ENCODE assay signal across 23 mouse cellular contexts in genomic region chr2:28133833-28134232, GRCm38 (mm10). TPM values are rescaled to one million over a fixed set of nuclear protein-coding genes. Genes with fewer than 3 reads are reported as not detected.
DNase-seq lines count a peak whose midpoint lies in the region; ATAC-seq lines count a peak whose summit lies in the region.
"Had no signal": no experiment of that assay in that cellular context is flagged by ENCODE, and none has a peak within 500 bp of the region (broad histone marks: within the 10 kb centered on the region; RNA-seq: fewer than 3 reads in every experiment).

No protein-coding gene starts in this region.

- peak; percentile 71 for DNase-seq in left cerebral cortex, postnatal 4 days
- DNase-seq in left cerebral cortex, postnatal 10 days (ENCODE audit: extremely low spot score in 1 of 2, low spot score in 2 of 2): no peak
- peak; percentile 19 for DNase-seq in cerebellum, adult 11-12 months
- DNase-seq in cerebellum, adult 9-10 months: peak; percentile 18
- DNase-seq in cerebellum, postnatal 25 days: peak; percentile 61 to 62
- DNase-seq in neural tube, embryonic 10.5 days (ENCODE audit: extremely low spot score, low spot score): no peak
- DNase-seq in layer of hippocampus, adult 18-20 months (ENCODE audit: low spot score in 2 of 2): no peak
- DNase-seq: adrenal gland, postnatal 10 days; gastrocnemius, adult 2 months; gastrocnemius, postnatal 25 days; heart, postnatal 36 days; kidney, adult 8-10 months had no signal

- intact Hi-C loops in left cerebral cortex, postnatal 4 days (cut with DNase I): no loop called here
- intact Hi-C loops in left cerebral cortex, postnatal 10 days (cut with DNase I): no loop called here

- no peak for ATAC-seq in inflammation-experienced regulatory T-cells, adult 6 months
- ATAC-seq: forebrain, embryonic 16.5 days; hindbrain, embryonic 16.5 days; intestine, embryonic 16.5 days had no signal

RNA-seq across cellular contexts. Expression of gene Fcnb, which starts 49.1 kb away (rescaled TPM):
- total RNA-seq in left cerebral cortex, postnatal 4 days (2021): not detected
- total RNA-seq in left cerebral cortex, postnatal 10 days (2021): not detected
- total RNA-seq in layer of hippocampus, adult 18-20 months (2021): not detected
- polyA plus RNA-seq in inflammation-experienced regulatory T-cells, adult 6 months (2017; shearing (Covaris generic)): not detected
- total RNA-seq: gastrocnemius, adult 2 months; gastrocnemius, postnatal 25 days; heart, postnatal 36 days; MEL had no signal
- polyA plus RNA-seq: C2C12; cortical plate, adult 2 months; embryonic facial prominence, embryonic 12.5 days; forebrain, embryonic 16.5 days; frontal cortex, adult 2 months; heart, postnatal 0 days; hindbrain, embryonic 11.5 days; hindbrain, embryonic 16.5 days had no signal

RNA-seq across cellular contexts. Expression of gene Olfm1, which starts 59.0 kb away (rescaled TPM):
- 100 to 1,000 TPM; 417 to 489 TPM for total RNA-seq in left cerebral cortex, postnatal 4 days (2021)
- 100 to 1,000 TPM; 821 to 879 TPM for total RNA-seq in left cerebral cortex, postnatal 10 days (2021)
- total RNA-seq in layer of hippocampus, adult 18-20 months (2021): 1,000 to 10,000 TPM; 1,731 to 1,771 TPM
- polyA plus RNA-seq in inflammation-experienced regulatory T-cells, adult 6 months (2017; shearing (Covaris generic)): under 1 TPM in 1 of 3 experiments, not detected in 2; 0.12 TPM

Comparison
In these comparisons a context has a peak if more than half of its experiments do, and no peak if none do; other contexts are left out.
1. DNase-seq: peak in left cerebral cortex, postnatal 4 days (single experiment), cerebellum, adult 11-12 months (single experiment), cerebellum, adult 9-10 months (single experiment) and cerebellum, postnatal 25 days (2 of 2); none in left cerebral cortex, postnatal 10 days (0 of 2), neural tube, embryonic 10.5 days (single experiment) and layer of hippocampus, adult 18-20 months (0 of 2).